Mouse (Mus musculus): ENCODE data around the gene S100b. TPM values are rescaled to one million over a fixed set of nuclear protein-coding genes. Genes with fewer than 3 reads are reported as not detected.

S100b gene
- polyA plus RNA-seq, 1 experiment from 2014 or later, result 2.7 TPM

DNA sequence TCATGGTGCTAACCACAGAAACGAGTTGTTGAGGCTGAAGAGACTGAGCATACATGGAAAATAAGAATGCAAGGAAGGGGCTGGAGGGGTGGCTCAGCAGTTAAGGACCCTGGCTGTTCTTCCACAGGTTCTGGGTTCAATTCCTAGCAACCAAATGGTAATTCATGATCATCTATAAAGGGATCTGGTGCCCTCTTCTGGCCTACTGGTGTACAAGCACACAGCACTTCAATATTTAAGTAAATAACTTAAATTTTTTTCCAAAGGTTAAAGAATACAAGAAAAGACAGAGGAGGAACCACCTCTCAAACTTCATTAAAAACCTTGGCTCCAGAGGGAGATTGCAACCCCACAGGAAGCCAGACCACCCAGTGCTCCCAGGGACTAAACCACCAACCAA is 24.0 kb upstream of the S100b start:
- Histone ChIP-seq H3K4me3 (replicated peaks; ENCODE audit: low read length) (no peak overlapping the region), H3K9me3 (replicated peaks; ENCODE audit: control insufficient read depth, low read length) (no peaks in the 10 kb centered on the region), H3K4me1 (ENCODE audit: control insufficient read depth, insufficient read depth, low read length) (no peaks in the 10 kb centered on the region), H3K9ac (ENCODE audit: low read length) (no peak overlapping the region), H3K27ac (ENCODE audit: low read length) (no peak overlapping the region), H3K36me3 (ENCODE audit: control insufficient read depth, insufficient read depth, low read length) (no peaks in the 10 kb centered on the region), H3K27me3 (ENCODE audit: control insufficient read depth, insufficient read depth, low read length) (no peaks in the 10 kb centered on the region), H3K4me2 (ENCODE audit: low read depth, low read length) (no peak overlapping the region)
- WGBS, result 70% methylated on average over 1 of the region's 1 CpGs
- ATAC-seq (ENCODE audit: insufficient read depth, low FRiP score), result no peak

- peaks cover 10% of the 10 kb centered on the region; the same call in 1 of the 2 replicates for H3K4me1 ChIP-seq (ENCODE audit: control insufficient read depth, insufficient read depth, low read length)
- peak; percentile 98 for ATAC-seq (ENCODE audit: insufficient read depth, low FRiP score)
- H3K36me3 ChIP-seq (ENCODE audit: control insufficient read depth, insufficient read depth, low read length), result no peaks in the 10 kb centered on the region
- no peaks in the 10 kb centered on the region for H3K9me3 ChIP-seq (replicated peaks; ENCODE audit: control insufficient read depth, low read length)
- no peaks in the 10 kb centered on the region for H3K27me3 ChIP-seq (ENCODE audit: control insufficient read depth, insufficient read depth, low read length)
- peak within 1 kb of the TSS; percentile 74 for H3K4me3 ChIP-seq (replicated peaks; ENCODE audit: low read length)
- peak within 1 kb of the TSS; percentile 85 for H3K27ac ChIP-seq (ENCODE audit: low read length)
- peak within 1 kb of the TSS; percentile 61 for H3K4me2 ChIP-seq (ENCODE audit: low read depth, low read length)
- H3K9ac ChIP-seq (ENCODE audit: low read length), result peak within 1 kb of the TSS; percentile 72
- under 1% methylated on average over 47 of the region's 47 CpGs for WGBS
Observed at GRCm38 (mm10) chr10:76237341-76238225, 16.1 kb upstream of the S100b start, which contains the start of gene Prmt2. Gene Prmt2 (minus strand): TSS chr10:76237865.

- Histone ChIP-seq H3K27me3 (ENCODE audit: control insufficient read depth, insufficient read depth, low read length) (no peaks in the 10 kb centered on the region), H3K9me3 (replicated peaks; ENCODE audit: control insufficient read depth, low read length) (no peaks in the 10 kb centered on the region), H3K4me1 (ENCODE audit: control insufficient read depth, insufficient read depth, low read length) (peaks cover 10% of the 10 kb centered on the region; the same call in 1 of the 2 replicates), H3K4me2 (ENCODE audit: low read depth, low read length) (no peak overlapping the region), H3K9ac (ENCODE audit: low read length) (no peak overlapping the region), H3K27ac (ENCODE audit: low read length) (no peak overlapping the region), H3K4me3 (replicated peaks; ENCODE audit: low read length) (no peak overlapping the region), H3K36me3 (ENCODE audit: control insufficient read depth, insufficient read depth, low read length) (no peaks in the 10 kb centered on the region)
- ATAC-seq (ENCODE audit: insufficient read depth, low FRiP score), result no peak
- WGBS, result 59% methylated on average over 4 of the region's 4 CpGs
Observed at GRCm38 (mm10) chr10:76239401-76239800, 14.3 kb upstream of the S100b start.

GRCm38 (mm10) chr10:76245106-76245505 is 8.5 kb upstream of the S100b start:
- H3K4me1 ChIP-seq (ENCODE audit: control insufficient read depth, insufficient read depth, low read length), result no peaks in the 10 kb centered on the region; the same call in 1 of the 2 replicates
- no peak overlapping the region for H3K9ac ChIP-seq (ENCODE audit: low read length)
- H3K27me3 ChIP-seq (ENCODE audit: control insufficient read depth, insufficient read depth, low read length), result no peaks in the 10 kb centered on the region
- 85% methylated on average over 2 of the region's 2 CpGs for WGBS
- H3K9me3 ChIP-seq (replicated peaks; ENCODE audit: control insufficient read depth, low read length), result no peaks in the 10 kb centered on the region
- no peak overlapping the region for H3K4me3 ChIP-seq (replicated peaks; ENCODE audit: low read length)
- H3K27ac ChIP-seq (ENCODE audit: low read length), result no peak overlapping the region
- no peak overlapping the region for H3K4me2 ChIP-seq (ENCODE audit: low read depth, low read length)
- ATAC-seq (ENCODE audit: insufficient read depth, low FRiP score), result no peak
- H3K36me3 ChIP-seq (ENCODE audit: control insufficient read depth, insufficient read depth, low read length), result no peaks in the 10 kb centered on the region

DNA sequence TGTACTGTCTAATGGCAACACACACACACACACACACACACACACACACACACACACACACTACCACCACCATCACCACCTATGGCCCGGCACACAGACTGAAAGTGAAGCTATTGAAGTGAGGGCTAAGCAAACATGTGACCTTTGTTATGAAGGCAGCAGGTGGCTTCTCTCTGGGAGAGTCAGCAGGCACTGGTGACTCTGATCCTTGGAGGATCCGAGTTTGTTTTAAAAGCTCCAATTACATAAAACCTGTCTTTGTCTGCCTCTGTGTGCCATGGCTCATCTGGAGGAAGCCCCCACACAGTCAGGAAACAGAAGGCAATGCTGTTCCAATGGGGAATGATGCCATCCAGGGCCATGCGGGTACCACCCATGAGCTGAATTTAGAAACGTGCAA is 7.1 kb upstream of the S100b start:
- no peak overlapping the region for H3K27ac ChIP-seq (ENCODE audit: low read length)
- H3K4me2 ChIP-seq (ENCODE audit: low read depth, low read length), result no peak overlapping the region
- H3K9ac ChIP-seq (ENCODE audit: low read length), result no peak overlapping the region
- no peaks in the 10 kb centered on the region for H3K9me3 ChIP-seq (replicated peaks; ENCODE audit: control insufficient read depth, low read length)
- no peaks in the 10 kb centered on the region for H3K36me3 ChIP-seq (ENCODE audit: control insufficient read depth, insufficient read depth, low read length)
- WGBS, result 31% methylated on average over 4 of the region's 4 CpGs
- H3K4me1 ChIP-seq (ENCODE audit: control insufficient read depth, insufficient read depth, low read length), result no peaks in the 10 kb centered on the region; the same call in 1 of the 2 replicates
- no peak for ATAC-seq (ENCODE audit: insufficient read depth, low FRiP score)
- no peaks in the 10 kb centered on the region for H3K27me3 ChIP-seq (ENCODE audit: control insufficient read depth, insufficient read depth, low read length)
- H3K4me3 ChIP-seq (replicated peaks; ENCODE audit: low read length), result no peak overlapping the region

DNA sequence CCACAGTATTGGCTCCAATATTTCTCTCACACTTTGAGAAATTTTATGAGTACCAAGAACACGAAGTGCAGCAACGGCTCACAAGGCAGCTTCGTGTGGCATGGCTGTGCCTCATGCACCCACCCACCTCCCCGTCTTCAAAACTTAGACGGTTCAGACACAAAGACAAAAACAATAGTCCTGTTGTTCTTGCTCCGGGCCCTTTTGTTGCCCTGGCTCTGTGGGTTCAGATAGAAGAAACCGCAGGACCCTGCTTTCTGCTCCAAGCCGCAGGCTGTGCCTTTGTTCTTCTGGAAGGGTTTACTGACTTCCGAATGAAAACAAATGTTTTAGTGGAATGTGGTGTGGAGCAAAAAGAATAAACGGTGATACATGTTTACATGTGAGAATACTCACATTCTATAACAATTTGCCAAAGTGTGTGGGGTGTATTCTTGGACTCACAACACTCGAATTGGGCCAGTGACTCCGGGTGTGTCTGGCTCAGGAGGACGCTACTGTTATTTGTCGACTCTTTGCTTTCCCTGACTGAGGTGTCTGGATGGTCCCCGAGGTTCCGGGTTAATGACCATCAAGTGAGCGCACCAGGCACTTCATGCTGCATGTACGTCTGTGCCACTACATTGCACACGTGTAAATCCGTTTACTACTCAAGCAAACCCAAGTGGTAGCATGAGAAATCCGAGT is 5.5 kb upstream of the S100b start:
- Histone ChIP-seq H3K4me3 (replicated peaks; ENCODE audit: low read length) (no peak overlapping the region), H3K9me3 (replicated peaks; ENCODE audit: control insufficient read depth, low read length) (no peaks in the 10 kb centered on the region), H3K27me3 (ENCODE audit: control insufficient read depth, insufficient read depth, low read length) (no peaks in the 10 kb centered on the region), H3K9ac (ENCODE audit: low read length) (no peak overlapping the region), H3K27ac (ENCODE audit: low read length) (no peak overlapping the region), H3K36me3 (ENCODE audit: control insufficient read depth, insufficient read depth, low read length) (no peaks in the 10 kb centered on the region), H3K4me1 (ENCODE audit: control insufficient read depth, insufficient read depth, low read length) (peaks cover 2% of the 10 kb centered on the region), H3K4me2 (ENCODE audit: low read depth, low read length) (no peak overlapping the region)
- ATAC-seq (ENCODE audit: insufficient read depth, low FRiP score), result no peak
- 62% methylated on average over 21 of the region's 21 CpGs for whole genome bisulfite sequencing

GRCm38 (mm10) chr10:76248647-76248968 is 5.0 kb upstream of the S100b start:
- WGBS, result 86% methylated on average over 5 of the region's 5 CpGs
- no peak overlapping the region for H3K27ac ChIP-seq (ENCODE audit: low read length)
- no peak for ATAC-seq (ENCODE audit: insufficient read depth, low FRiP score)
- H3K4me1 ChIP-seq (ENCODE audit: control insufficient read depth, insufficient read depth, low read length), result peaks cover 6% of the 10 kb centered on the region
- no peaks in the 10 kb centered on the region for H3K36me3 ChIP-seq (ENCODE audit: control insufficient read depth, insufficient read depth, low read length)
- no peaks in the 10 kb centered on the region for H3K9me3 ChIP-seq (replicated peaks; ENCODE audit: control insufficient read depth, low read length)
- H3K4me3 ChIP-seq (replicated peaks; ENCODE audit: low read length), result no peak overlapping the region
- no peak overlapping the region for H3K9ac ChIP-seq (ENCODE audit: low read length)
- no peaks in the 10 kb centered on the region for H3K27me3 ChIP-seq (ENCODE audit: control insufficient read depth, insufficient read depth, low read length)
- H3K4me2 ChIP-seq (ENCODE audit: low read depth, low read length), result no peak overlapping the region

- no peak overlapping the region for H3K4me3 ChIP-seq (replicated peaks; ENCODE audit: low read length)
- H3K9me3 ChIP-seq (replicated peaks; ENCODE audit: control insufficient read depth, low read length), result no peaks in the 10 kb centered on the region
- no peak overlapping the region for H3K9ac ChIP-seq (ENCODE audit: low read length)
- H3K27me3 ChIP-seq (ENCODE audit: control insufficient read depth, insufficient read depth, low read length), result no peaks in the 10 kb centered on the region
- WGBS, result 77% methylated on average over 7 of the region's 7 CpGs
- no peaks in the 10 kb centered on the region for H3K36me3 ChIP-seq (ENCODE audit: control insufficient read depth, insufficient read depth, low read length)
- ATAC-seq (ENCODE audit: insufficient read depth, low FRiP score), result no peak
- no peak overlapping the region for H3K27ac ChIP-seq (ENCODE audit: low read length)
- H3K4me2 ChIP-seq (ENCODE audit: low read depth, low read length), result no peak overlapping the region
- H3K4me1 ChIP-seq (ENCODE audit: control insufficient read depth, insufficient read depth, low read length), result peaks cover 6% of the 10 kb centered on the region
Observed at GRCm38 (mm10) chr10:76250870-76251269, 2.8 kb upstream of the S100b start.

- WGBS, result 89% methylated on average over 1 of the region's 1 CpGs
- Histone ChIP-seq H3K36me3 (ENCODE audit: control insufficient read depth, insufficient read depth, low read length) (no peaks in the 10 kb centered on the region), H3K4me1 (ENCODE audit: control insufficient read depth, insufficient read depth, low read length) (peaks cover 6% of the 10 kb centered on the region), H3K9me3 (replicated peaks; ENCODE audit: control insufficient read depth, low read length) (no peaks in the 10 kb centered on the region), H3K27ac (ENCODE audit: low read length) (no peak overlapping the region), H3K27me3 (ENCODE audit: control insufficient read depth, insufficient read depth, low read length) (no peaks in the 10 kb centered on the region), H3K4me3 (replicated peaks; ENCODE audit: low read length) (no peak overlapping the region), H3K9ac (ENCODE audit: low read length) (no peak overlapping the region; the same call in 1 of the 2 replicates), H3K4me2 (ENCODE audit: low read depth, low read length) (no peak overlapping the region)
- no peak for ATAC-seq (ENCODE audit: insufficient read depth, low FRiP score)
Observed at GRCm38 (mm10) chr10:76253079-76253478, 574 bp upstream of the S100b start.
